Mouse (Mus musculus) small intestine, adult 2 months (tissue): Measurements from ENCODE around the gene Adgrg3. TPM values are rescaled to one million over a fixed set of nuclear protein-coding genes. Genes with fewer than 3 reads are reported as not detected.
"Not testable (repeated sequence)": the region's sequence is repeated elsewhere in the genome, so short reads cannot be mapped to it uniquely, and the experiment has no call there.

ENCODE experiments used
- H3K27ac ChIP-seq: fragments of 200-500 bp; 2 replicates; pipeline ENCODE4 v1.5.1; 2012; ENCODE audit warnings: low read depth, low read length, control low read depth, inconsistent platforms; ENCODE audit not compliant: insufficient read depth
- H3K27me3 ChIP-seq: fragments of 200-500 bp; 2 replicates; pipeline ENCODE4 v1.6.1; 2012; ENCODE audit warnings: mild to moderate bottlenecking, moderate library complexity, low read length, inconsistent platforms; ENCODE audit not compliant: control insufficient read depth, insufficient read depth
- H3K36me3 ChIP-seq: fragments of 200-500 bp; 2 replicates; pipeline ENCODE4 v1.6.1; 2012; ENCODE audit warnings: mild to moderate bottlenecking, low read length, control low read depth, inconsistent platforms; ENCODE audit not compliant: control insufficient read depth, insufficient read depth
- H3K4me1 ChIP-seq: fragments of 200-500 bp; 2 replicates; pipeline ENCODE4 v1.6.1; 2012; ENCODE audit warnings: low read length, inconsistent platforms, mixed read lengths; ENCODE audit not compliant: control insufficient read depth, insufficient read depth, insufficient read length
- H3K4me3 ChIP-seq: fragments of 200-500 bp; 2 replicates; pipeline ENCODE4 v1.5.1; 2012; ENCODE audit warnings: low read depth, mild to moderate bottlenecking, control low read depth, inconsistent platforms, low read length, moderate library complexity
- CTCF ChIP-seq: fragments of 200-500 bp; IDR thresholded peaks from 2 replicates; pipeline ENCODE4 v1.5.1; 2012; ENCODE audit warnings: low read depth, mild to moderate bottlenecking, control low read depth, inconsistent platforms, low read length, moderate library complexity, mixed read lengths; ENCODE audit not compliant: insufficient replicate concordance, insufficient read length; ENCODE audit errors: extremely low read depth
- POLR2A ChIP-seq: fragments of 200-500 bp; IDR thresholded peaks from 2 replicates; pipeline ENCODE4 v1.6.1; 2012; ENCODE audit warnings: low read depth, mild to moderate bottlenecking, control low read depth, inconsistent platforms, low read length, moderate library complexity
- WGBS: fragments of 180-500 bp; shearing (Covaris S2); methylation state at CpG from one replicate; pipeline ENCODE4 v1.1.7; 2018; 5-methylcytosine and 5-hydroxymethylcytosine counted together
- polyA plus RNA-seq: library from polyadenylated mRNA; depleted of rRNA; stranded (reverse); fragments of >200 nt; gene quantifications from 2 replicates; pipeline ENCODE4 v1.2.3, GENCODE M21; 2012

The Adgrg3 gene
- polyA plus RNA-seq, 1 experiment = 7.6 TPM

DNA sequence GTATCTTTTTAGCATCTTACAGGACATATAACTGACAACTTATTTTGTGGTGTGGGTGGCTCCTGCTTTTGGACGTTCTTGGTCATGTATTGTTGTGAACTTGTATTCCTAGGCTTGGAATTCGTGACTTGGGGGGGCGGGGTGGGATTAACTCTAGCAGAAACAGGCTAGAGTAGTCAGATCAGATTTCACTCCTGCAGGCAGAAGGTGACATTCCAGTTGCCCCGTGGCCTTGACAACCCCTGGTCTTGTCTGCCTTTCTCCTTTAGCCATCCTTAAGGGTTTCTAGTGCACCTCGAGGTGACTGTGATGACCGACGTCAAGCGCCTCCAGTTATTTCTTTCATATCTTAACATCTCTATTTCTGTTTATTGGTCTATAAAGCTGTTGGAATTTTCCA is 5.7 kb downstream of the Adgrg3 start:
- 20% methylated on average over 8 of the region's 8 CpGs for WGBS
- Histone ChIP-seq H3K4me3 (no peak overlapping the region), H3K27ac (no peak overlapping the region), H3K36me3 (no peaks in the 10 kb centered on the region), H3K27me3 (no peaks in the 10 kb centered on the region), H3K4me1 (no peaks in the 10 kb centered on the region)
- no peak for TF ChIP-seq POLR2A
- no peak for TF ChIP-seq CTCF

DNA sequence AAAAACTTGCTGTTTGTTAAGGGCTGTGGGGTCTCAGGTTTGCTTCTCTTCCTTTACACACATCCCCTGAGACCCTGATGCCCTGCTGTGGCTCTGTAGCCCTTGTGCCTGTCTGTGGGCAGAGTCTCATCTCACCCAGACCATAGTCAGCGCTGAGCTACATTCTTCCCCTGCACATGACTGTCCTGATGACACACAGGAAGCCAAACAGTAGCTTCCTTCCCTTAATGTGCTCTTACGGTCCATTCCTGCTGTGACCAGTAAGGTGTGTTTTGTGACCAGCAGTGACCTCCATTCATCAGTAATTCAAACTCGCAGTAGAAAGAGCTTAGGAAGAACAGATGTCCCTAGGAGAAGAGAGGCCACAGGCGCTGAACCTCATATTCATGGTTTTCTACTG is 6.9 kb downstream of the Adgrg3 start:
- 75% methylated on average over 4 of the region's 4 CpGs for WGBS
- no peaks in the 10 kb centered on the region for H3K27me3 ChIP-seq
- H3K4me3 ChIP-seq = no peak overlapping the region
- TF ChIP-seq POLR2A (no peak), CTCF (no peak)
- H3K27ac ChIP-seq = no peak overlapping the region
- H3K4me1 ChIP-seq = no peaks in the 10 kb centered on the region
- H3K36me3 ChIP-seq = no peaks in the 10 kb centered on the region

DNA sequence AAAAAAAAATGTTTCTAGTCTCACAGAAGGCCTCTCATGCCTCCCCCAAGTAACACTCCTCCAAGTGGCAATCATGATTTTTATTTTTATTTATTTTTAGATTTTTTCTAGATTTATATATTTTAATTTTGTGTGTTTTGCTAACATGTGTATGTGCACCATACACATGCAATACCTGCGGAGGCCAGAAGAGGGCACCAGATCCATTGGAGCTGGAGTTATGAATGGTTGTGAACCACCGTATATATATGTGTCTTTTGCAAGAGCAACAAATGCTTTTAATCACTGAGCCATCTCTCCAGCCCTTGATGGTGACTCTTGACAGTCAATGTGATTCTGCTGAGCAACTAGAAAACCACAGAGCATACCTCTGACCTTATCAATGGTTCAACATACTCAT is 7.9 kb downstream of the Adgrg3 start:
- Histone ChIP-seq H3K27me3 (no peaks in the 10 kb centered on the region), H3K4me3 (no peak overlapping the region), H3K36me3 (no peaks in the 10 kb centered on the region), H3K4me1 (no peaks in the 10 kb centered on the region), H3K27ac (no peak overlapping the region)
- 74% methylated on average over 2 of the region's 2 CpGs for WGBS
- TF ChIP-seq CTCF (no peak), POLR2A (no peak)

DNA sequence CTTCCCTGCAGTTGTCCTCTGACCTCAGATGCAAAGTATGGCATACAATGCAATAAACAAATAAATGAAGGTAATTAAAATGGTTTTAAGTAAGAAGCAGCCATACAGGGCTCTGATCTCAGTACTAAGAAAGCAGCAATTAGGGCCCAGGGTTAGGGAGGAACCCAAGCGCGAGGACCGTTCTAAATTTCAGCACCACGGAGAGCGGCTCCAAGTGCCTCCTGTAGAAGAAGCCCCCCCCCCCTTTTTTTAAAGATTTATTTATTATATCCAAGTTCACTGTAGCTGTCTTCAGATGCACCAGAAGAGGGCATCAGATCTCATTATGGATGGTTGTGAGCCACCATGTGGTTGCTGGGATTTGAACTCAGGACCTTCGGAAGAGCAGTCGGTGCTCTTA is 10.9 kb downstream of the Adgrg3 start:
- not testable (repeated sequence) for H3K27me3 ChIP-seq, H3K4me1 ChIP-seq, H3K4me3 ChIP-seq, H3K27ac ChIP-seq, H3K36me3 ChIP-seq
- 55% methylated on average over 7 of the region's 7 CpGs for WGBS

DNA sequence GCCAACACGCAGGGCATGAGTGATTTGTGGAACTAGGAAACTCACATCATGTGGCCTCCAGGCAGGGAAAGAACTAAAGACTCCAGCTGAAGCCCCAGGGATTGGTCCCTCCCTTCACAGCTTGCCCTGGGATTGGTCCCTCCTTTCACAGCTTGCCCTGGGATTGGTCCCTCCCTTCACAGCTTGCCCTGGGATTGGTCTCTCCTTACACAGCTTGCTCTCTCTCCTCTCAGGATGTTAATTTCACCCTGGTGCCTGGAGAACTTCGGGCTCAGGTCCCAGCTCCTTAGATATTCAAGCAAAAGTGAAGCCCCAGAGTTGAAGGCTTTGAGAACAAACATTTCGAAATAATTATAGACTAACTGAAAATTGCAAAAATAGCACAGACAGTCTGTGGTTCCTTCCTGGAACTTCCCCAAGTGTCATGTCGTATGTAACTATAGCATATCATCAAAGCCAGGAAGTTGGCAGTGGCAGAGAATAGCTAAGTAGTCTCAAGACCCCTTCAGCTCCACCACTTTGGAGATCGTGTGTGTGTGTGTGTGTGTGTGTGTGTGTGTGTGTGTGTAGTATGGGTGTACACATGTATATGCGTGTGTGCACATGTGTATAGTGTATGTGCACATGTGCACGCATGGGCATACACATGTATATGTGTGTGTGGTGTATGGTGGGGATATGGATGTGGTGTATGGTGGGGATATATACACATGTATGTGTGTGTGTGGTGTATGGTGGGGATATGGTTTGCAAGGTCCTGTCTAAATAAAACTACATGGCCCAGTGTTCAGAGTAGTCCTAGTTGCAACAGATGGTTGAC is 19.8 kb downstream of the Adgrg3 start:
- Histone ChIP-seq H3K27me3 (no peaks in the 10 kb centered on the region), H3K4me1 (no peaks in the 10 kb centered on the region), H3K27ac (no peak overlapping the region), H3K4me3 (no peak overlapping the region), H3K36me3 (no peaks in the 10 kb centered on the region)
- 50% methylated on average over 7 of the region's 7 CpGs for WGBS
- TF ChIP-seq POLR2A (no peak), CTCF (no peak)

DNA sequence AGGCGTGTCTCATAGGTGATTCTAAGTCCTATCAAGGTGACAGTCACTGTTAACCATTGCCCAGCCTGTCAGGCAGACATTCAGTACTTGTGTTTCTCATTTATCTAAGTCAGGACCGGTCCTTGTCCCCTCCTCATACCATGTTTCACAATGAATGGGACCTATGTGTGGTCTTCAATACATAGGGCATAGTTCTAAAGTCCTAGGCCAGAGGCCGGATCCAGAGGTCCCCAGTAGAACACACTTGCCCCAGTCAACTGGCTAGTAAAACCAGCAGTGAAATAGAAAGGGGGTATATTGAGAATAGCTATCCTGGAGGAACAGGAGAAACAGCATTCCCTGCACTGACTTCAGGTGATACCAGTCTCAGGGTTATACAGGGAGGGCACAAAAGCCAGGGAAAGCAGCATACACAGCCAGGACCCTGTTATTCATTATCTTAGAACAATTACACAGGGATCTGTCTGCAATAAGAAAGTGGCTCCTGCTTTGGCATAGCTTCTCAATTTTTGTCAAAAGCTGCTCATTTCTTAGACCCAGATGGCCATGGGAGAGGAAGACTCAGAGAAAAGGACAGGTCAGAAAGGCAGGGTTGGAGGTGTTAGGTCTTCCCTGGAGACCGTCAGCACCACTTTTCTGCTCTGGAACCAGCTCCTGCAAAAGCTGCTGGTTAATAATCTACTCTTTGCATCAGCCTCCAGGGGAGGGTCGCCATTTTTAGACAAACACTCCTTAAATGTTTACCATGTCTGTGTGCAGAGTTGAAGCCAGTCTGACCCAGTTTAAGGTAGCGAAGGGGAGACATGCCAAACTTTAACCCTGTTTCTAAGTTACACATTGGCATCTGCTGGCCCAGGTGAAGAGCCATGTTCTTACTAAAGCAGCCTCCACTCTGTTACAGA is 24.6 kb downstream of the Adgrg3 start:
- Histone ChIP-seq H3K27me3 (no peaks in the 10 kb centered on the region), H3K4me1 (no peaks in the 10 kb centered on the region), H3K36me3 (no peaks in the 10 kb centered on the region), H3K4me3 (no peak overlapping the region), H3K27ac (no peak overlapping the region)
- no peak for TF ChIP-seq CTCF
- no peak for TF ChIP-seq POLR2A
- WGBS = 46% methylated on average over 6 of the region's 6 CpGs

DNA sequence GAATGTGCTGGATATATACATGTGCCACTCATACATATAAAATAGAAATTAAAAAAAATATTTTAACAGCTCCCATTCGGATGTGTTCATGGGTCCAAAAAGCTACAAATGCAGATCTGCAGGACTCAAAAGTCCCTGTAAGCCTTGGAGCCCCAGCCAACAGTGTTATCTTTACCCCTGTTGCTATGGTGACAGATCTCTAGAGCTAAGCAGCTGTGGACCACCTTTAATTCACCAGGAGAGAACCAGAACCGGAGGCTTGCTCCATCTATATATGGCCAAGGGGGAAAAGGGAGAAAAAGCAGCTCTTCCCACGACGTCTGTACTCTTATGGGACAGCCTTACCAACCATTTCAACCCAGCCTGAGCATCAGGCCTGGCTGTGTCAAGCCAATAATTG is 27.3 kb downstream of the Adgrg3 start:
- WGBS = 38% methylated on average over 4 of the region's 4 CpGs
- no peak for TF ChIP-seq CTCF
- TF ChIP-seq POLR2A = no peak
- H3K36me3 ChIP-seq = no peaks in the 10 kb centered on the region

DNA sequence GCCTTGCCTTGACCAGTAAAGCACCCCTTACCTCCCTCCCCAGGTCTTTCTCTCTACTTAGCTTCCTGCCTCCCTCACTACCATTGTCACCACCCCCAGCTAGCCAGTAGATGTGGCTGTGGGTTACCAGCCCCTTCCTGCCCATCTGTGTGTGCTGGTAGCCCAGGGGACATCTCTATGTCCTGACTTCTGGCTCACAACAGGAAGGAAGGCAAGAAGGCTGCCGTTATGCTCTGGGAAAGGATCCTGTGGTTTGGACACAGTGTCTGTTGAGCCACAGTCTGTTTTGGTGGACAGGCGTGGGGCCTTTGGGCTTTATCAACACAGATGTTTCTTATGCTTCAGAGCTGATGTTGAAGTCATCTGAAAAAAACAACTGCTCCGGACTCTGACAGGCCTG is 29.5 kb downstream of the Adgrg3 start:
- no peaks in the 10 kb centered on the region for H3K27me3 ChIP-seq
- TF ChIP-seq POLR2A (no peak), CTCF (no peak)
- WGBS = 66% methylated on average over 3 of the region's 3 CpGs
- no peaks in the 10 kb centered on the region for H3K36me3 ChIP-seq
- no peak overlapping the region for H3K27ac ChIP-seq
- no peak overlapping the region for H3K4me3 ChIP-seq
- no peaks in the 10 kb centered on the region for H3K4me1 ChIP-seq

More for the DNA sequence above, 27.3 kb downstream of the Adgrg3 start:
- no peaks in the 10 kb centered on the region for H3K4me1 ChIP-seq
- H3K27me3 ChIP-seq = no peaks in the 10 kb centered on the region
- H3K27ac ChIP-seq = no peak overlapping the region
- no peak overlapping the region for H3K4me3 ChIP-seq
